Mouse (Mus musculus) thymus, adult 2 months (tissue): ENCODE measurements around the gene Ada. TPM values are rescaled to one million over a fixed set of nuclear protein-coding genes. Genes with fewer than 3 reads are reported as not detected.

ENCODE experiments used
- DNase-seq: peaks from one replicate; pipeline ENCODE4 v3.0.0; 2021
- H3K27ac ChIP-seq: fragments of 200-500 bp; 2 replicates; pipeline ENCODE4 v1.5.1; 2012; ENCODE audit warnings: low read length, control low read depth; ENCODE audit not compliant: control insufficient read depth, insufficient read depth
- H3K27me3 ChIP-seq: fragments of 200-500 bp; 2 replicates; pipeline ENCODE4 v1.6.1; 2012; ENCODE audit warnings: mild to moderate bottlenecking, low read length, moderate library complexity, mixed read lengths; ENCODE audit not compliant: control insufficient read depth, insufficient read depth
- H3K36me3 ChIP-seq: fragments of 200-500 bp; 2 replicates; pipeline ENCODE4 v1.6.1; 2012; ENCODE audit warnings: mild to moderate bottlenecking, low read length, moderate library complexity; ENCODE audit not compliant: control insufficient read depth, insufficient read depth
- H3K4me1 ChIP-seq: fragments of 200-500 bp; replicated peaks from 2 replicates; pipeline ENCODE4 v1.6.1; 2012; ENCODE audit warnings: low read length; ENCODE audit not compliant: control insufficient read depth, insufficient read depth
- H3K4me3 ChIP-seq: fragments of 200-500 bp; 2 replicates; pipeline ENCODE4 v1.5.1; 2012; ENCODE audit warnings: mild to moderate bottlenecking, low read length, control low read depth, moderate library complexity; ENCODE audit not compliant: control insufficient read depth, insufficient read depth
- CTCF ChIP-seq: fragments of 200-500 bp; IDR thresholded peaks from 2 replicates; pipeline ENCODE4 v1.5.1; 2012; ENCODE audit warnings: mild to moderate bottlenecking, control low read depth, low read length, moderate library complexity, borderline replicate concordance; ENCODE audit not compliant: control insufficient read depth, poor library complexity, insufficient read depth; ENCODE audit errors: extremely low read depth
- POLR2A ChIP-seq: fragments of 200-500 bp; IDR thresholded peaks from 2 replicates; pipeline ENCODE4 v1.6.1; 2012; ENCODE audit warnings: mild to moderate bottlenecking, low read length, control low read depth, moderate library complexity; ENCODE audit not compliant: control insufficient read depth, poor library complexity, insufficient read depth; ENCODE audit errors: extremely low read depth
- WGBS: fragments of 180-500 bp; shearing (Covaris S2); methylation state at CpG from one replicate; pipeline ENCODE4 v1.1.7; 2018; 5-methylcytosine and 5-hydroxymethylcytosine counted together
- polyA plus RNA-seq: library from polyadenylated mRNA; depleted of rRNA; stranded (reverse); fragments of >200 nt; gene quantifications from 2 replicates; pipeline ENCODE4 v1.2.3, GENCODE M21; 2012; rRNA removed

Gene Ada
- 46.8 and 51.1 TPM in 2 replicates for polyA plus RNA-seq

DNA sequence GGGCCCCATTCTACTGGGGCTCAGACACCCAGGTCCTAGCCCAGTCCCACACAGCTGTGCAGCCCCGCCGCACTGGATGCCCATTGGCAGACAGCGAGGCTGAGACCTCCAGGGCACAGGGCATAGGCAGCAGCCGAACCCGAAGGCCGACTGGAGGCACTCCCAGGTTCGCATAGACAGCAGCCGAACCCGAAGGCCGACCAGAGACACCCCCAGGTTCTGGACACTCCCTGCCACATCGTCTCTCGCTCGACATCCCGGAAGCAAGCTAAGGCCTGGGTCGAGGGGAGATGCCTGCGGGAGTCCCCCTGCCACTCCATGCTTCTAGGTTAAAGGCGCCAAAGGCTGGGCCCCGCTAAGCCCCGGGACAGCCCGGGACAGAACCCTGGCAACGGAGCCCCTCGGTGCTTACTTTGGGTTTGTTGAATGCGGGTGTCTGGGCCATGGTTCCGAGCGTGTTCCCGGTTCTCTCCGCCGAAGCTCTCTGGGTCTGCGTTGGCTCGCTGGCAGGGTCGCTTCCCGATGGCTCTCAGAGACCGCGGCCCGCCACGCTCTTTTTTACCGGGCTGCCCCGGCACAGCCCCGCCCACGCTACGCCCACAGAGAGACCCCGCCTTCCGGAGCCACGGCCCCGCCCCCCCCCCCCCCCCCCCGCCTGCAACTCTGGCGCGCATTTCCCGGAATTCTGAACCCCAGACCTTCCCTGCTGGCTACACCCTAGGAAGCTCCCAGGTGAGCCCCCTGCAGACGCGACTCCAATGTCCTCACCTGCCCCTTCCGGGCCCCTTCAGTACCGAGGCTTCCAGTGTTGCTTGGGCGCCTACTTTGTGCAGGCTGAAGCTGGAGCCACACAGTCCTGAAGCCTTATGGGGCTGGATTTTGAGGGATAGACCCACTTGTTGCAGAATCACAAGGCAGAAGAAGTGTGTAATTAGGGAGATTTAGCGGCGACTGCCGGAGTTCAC, at the start of gene Ada:
Ada (minus strand) TSS at position 593 of the 965 bp plus-strand sequence.
- peak; percentile 78 for DNase-seq
- TF ChIP-seq CTCF (no peak), POLR2A (no peak)
- Histone ChIP-seq H3K27ac (no peak within 1 kb of the TSS), H3K36me3 (no peaks in the 10 kb centered on the region), H3K4me3 (peak within 1 kb of the TSS; percentile 99), H3K4me1 (peaks cover 42% of the 10 kb centered on the region), H3K27me3 (no peaks in the 10 kb centered on the region; the same call in 1 of the 2 replicates)
- WGBS, result 1% methylated on average over 46 of the region's 57 CpGs

GRCm38 (mm10) chr2:163798411-163798810, 48.4 kb upstream of the Ada start:
- no peak for TF ChIP-seq CTCF
- WGBS, result 95% methylated on average over 7 of the region's 7 CpGs
- H3K27ac ChIP-seq, result no peak overlapping the region
- no peaks in the 10 kb centered on the region for H3K27me3 ChIP-seq
- no peak for DNase-seq
- no peak overlapping the region for H3K4me3 ChIP-seq
- H3K4me1 ChIP-seq, result peaks cover 16% of the 10 kb centered on the region
- H3K36me3 ChIP-seq, result no peaks in the 10 kb centered on the region

GRCm38 (mm10) chr2:163788484-163788883, 38.4 kb upstream of the Ada start:
- 65% methylated on average over 4 of the region's 4 CpGs for WGBS
- no peaks in the 10 kb centered on the region for H3K27me3 ChIP-seq
- H3K4me1 ChIP-seq, result no peaks in the 10 kb centered on the region
- TF ChIP-seq POLR2A (no peak), CTCF (peak; percentile 55; the same call in 1 of the 2 replicates)
- no peaks in the 10 kb centered on the region for H3K36me3 ChIP-seq
- no peak overlapping the region for H3K4me3 ChIP-seq
- H3K27ac ChIP-seq, result no peak overlapping the region
- peak; percentile 65 for DNase-seq

DNA sequence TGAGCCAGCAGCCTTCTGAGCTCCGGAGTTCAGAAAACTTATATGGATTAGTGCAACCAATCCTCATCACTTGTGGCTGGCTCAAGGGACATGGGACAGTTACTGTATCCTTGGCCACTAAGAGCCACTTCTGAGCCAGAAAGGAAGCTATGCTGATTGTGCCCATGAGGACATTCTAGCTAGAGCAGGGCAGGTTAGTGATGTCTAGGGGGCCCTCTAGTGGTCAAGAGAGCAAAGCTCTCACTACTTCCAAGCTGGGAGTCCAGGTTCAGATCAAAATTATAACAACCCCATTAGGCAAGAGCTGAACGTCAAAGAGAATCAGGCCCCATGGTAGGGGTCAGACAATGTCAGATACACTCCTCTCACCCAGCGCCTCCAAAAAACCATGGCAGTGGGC, 37.7 kb upstream of the Ada start:
- H3K36me3 ChIP-seq, result no peaks in the 10 kb centered on the region
- no peaks in the 10 kb centered on the region for H3K4me1 ChIP-seq
- H3K4me3 ChIP-seq, result no peak overlapping the region
- DNase-seq, result peak; percentile 45
- no peaks in the 10 kb centered on the region for H3K27me3 ChIP-seq
- no peak overlapping the region for H3K27ac ChIP-seq
- WGBS, result 40% methylated on average over 3 of the region's 3 CpGs
- TF ChIP-seq POLR2A (no peak), CTCF (no peak)

DNA sequence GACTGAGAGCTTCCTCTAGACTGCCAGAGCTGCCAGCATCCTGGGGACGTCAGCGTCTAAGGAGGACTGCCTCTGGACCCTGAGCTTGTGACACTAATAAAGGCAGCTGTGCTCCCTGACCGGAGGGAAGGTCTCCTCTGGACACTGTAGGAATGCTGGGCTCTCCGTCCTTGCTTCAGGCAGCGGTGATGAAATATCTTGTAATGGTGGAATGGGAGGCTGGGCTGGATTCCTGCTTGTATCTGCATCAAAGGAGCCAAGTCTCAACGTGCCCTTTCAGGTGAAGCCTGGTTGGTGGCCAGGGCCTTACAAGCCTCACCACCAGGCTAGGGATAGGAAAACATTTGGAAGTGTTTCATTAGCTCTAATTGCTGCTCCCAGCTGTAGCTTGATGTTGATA, 37.0 kb upstream of the Ada start:
- TF ChIP-seq POLR2A (no peak), CTCF (no peak)
- no peak overlapping the region for H3K4me3 ChIP-seq
- H3K27ac ChIP-seq, result no peak overlapping the region
- H3K27me3 ChIP-seq, result no peaks in the 10 kb centered on the region
- WGBS, result 92% methylated on average over 6 of the region's 6 CpGs
- DNase-seq, result no peak
- H3K36me3 ChIP-seq, result no peaks in the 10 kb centered on the region
- H3K4me1 ChIP-seq, result no peaks in the 10 kb centered on the region

GRCm38 (mm10) chr2:163783901-163784300, 33.9 kb upstream of the Ada start:
- no peak for DNase-seq

GRCm38 (mm10) chr2:163783368-163783767, 33.3 kb upstream of the Ada start:
- WGBS, result 96% methylated on average over 6 of the region's 6 CpGs
- H3K4me1 ChIP-seq, result no peaks in the 10 kb centered on the region
- H3K36me3 ChIP-seq, result no peaks in the 10 kb centered on the region
- TF ChIP-seq CTCF (no peak), POLR2A (no peak)
- H3K27me3 ChIP-seq, result no peaks in the 10 kb centered on the region
- DNase-seq, result no peak
- no peak overlapping the region for H3K4me3 ChIP-seq
- no peak overlapping the region for H3K27ac ChIP-seq

More at GRCm38 (mm10) chr2:163783901-163784300, 33.9 kb upstream of the Ada start:
- Histone ChIP-seq H3K27me3 (no peaks in the 10 kb centered on the region), H3K4me1 (no peaks in the 10 kb centered on the region), H3K27ac (no peak overlapping the region), H3K36me3 (no peaks in the 10 kb centered on the region), H3K4me3 (no peak overlapping the region)
- 77% methylated on average over 4 of the region's 4 CpGs for whole genome bisulfite sequencing
- TF ChIP-seq CTCF (no peak), POLR2A (no peak)
